ENCODE assay signal across 31 mouse cellular contexts in genomic region chr2:75341310-75341709, GRCm38 (mm10).
DNase-seq lines count a peak whose midpoint lies in the region; ATAC-seq and TF ChIP-seq lines count a peak whose summit lies in the region.
"Had no signal": no experiment of that assay in that cellular context is flagged by ENCODE, and none has a peak within 500 bp of the region (broad histone marks: within the 10 kb centered on the region; RNA-seq: fewer than 3 reads in every experiment).

No protein-coding gene starts in this region.

- no peak overlapping the region for H3K4me3 ChIP-seq in limb, embryonic 15.5 days
- H3K4me3 ChIP-seq in limb, embryonic 10.5 days, result no peak overlapping the region
- H3K4me3 ChIP-seq in liver, embryonic 14.5 days (ENCODE audit: insufficient read depth in 1 of 2, low read depth in 2 of 2, low read length in 2 of 2), result no peak overlapping the region
- H3K4me3 ChIP-seq: heart, embryonic 13.5 days; hindbrain, embryonic 13.5 days; left cerebral cortex, adult 2 months; limb, embryonic 13.5 days; midbrain, embryonic 12.5 days; myocyte; neural tube, embryonic 12.5 days had no signal

- H3K4me1 ChIP-seq in limb, embryonic 15.5 days, result no peaks in the 10 kb centered on the region
- no peaks in the 10 kb centered on the region for H3K4me1 ChIP-seq in limb, embryonic 10.5 days
- peaks cover 0 to 3% of the 10 kb centered on the region in 2 experiments; a peak in 1 of 4 replicates for H3K4me1 ChIP-seq in liver, embryonic 14.5 days (replicated peaks; ENCODE audit: control insufficient read depth in 2 of 2, insufficient read depth in 2 of 2, low read length in 1 of 2)
- H3K4me1 ChIP-seq: heart, embryonic 13.5 days; hindbrain, embryonic 13.5 days; limb, embryonic 13.5 days; midbrain, embryonic 12.5 days; neural tube, embryonic 12.5 days had no signal

- H3K27me3 ChIP-seq in limb, embryonic 15.5 days, result no peaks in the 10 kb centered on the region
- H3K27me3 ChIP-seq in limb, embryonic 10.5 days (ENCODE audit: low read depth, poor library complexity, severe bottlenecking), result no peaks in the 10 kb centered on the region
- H3K27me3 ChIP-seq in liver, embryonic 14.5 days (ENCODE audit: control insufficient read depth, insufficient read depth, low read length), result no peaks in the 10 kb centered on the region
- H3K27me3 ChIP-seq: heart, embryonic 13.5 days; hindbrain, embryonic 13.5 days; limb, embryonic 13.5 days; midbrain, embryonic 12.5 days; neural tube, embryonic 12.5 days had no signal

- ATAC-seq in limb, embryonic 15.5 days (ENCODE audit: insufficient number of reproducible peaks, low FRiP score, low TSS enrichment, low read depth), result no peak
- ATAC-seq in common myeloid progenitor, adult 5-6 weeks (replicated peaks; ENCODE audit: low read depth, poor library complexity, severe bottlenecking), result peak; percentile 87
- ATAC-seq in liver, embryonic 14.5 days (ENCODE audit: insufficient read depth), result peak; percentile 74; the same call in 1 of the 2 replicates
- ATAC-seq in megakaryocyte-erythroid progenitor cell, adult 5-6 weeks (replicated peaks; ENCODE audit: low FRiP score, low TSS enrichment, poor library complexity, severe bottlenecking), result peak; percentile 100
- ATAC-seq in frontal cortex, adult (ENCODE audit: low TSS enrichment), result no peak
- ATAC-seq: activated CD4-positive, CD25-positive, alpha-beta regulatory T cell, adult 4 months; CD4-positive, CD25-positive, alpha-beta regulatory T cell, adult 4 months; forebrain, embryonic 14.5 days; intestine, embryonic 16.5 days had no signal

- H3K36me3 ChIP-seq in limb, embryonic 15.5 days, result no peaks in the 10 kb centered on the region
- no peaks in the 10 kb centered on the region for H3K36me3 ChIP-seq in limb, embryonic 10.5 days
- H3K36me3 ChIP-seq in liver, embryonic 14.5 days (replicated peaks; ENCODE audit: control insufficient read depth, insufficient read depth, low read depth), result no peaks in the 10 kb centered on the region
- H3K36me3 ChIP-seq: heart, embryonic 13.5 days; hindbrain, embryonic 13.5 days; limb, embryonic 13.5 days; midbrain, embryonic 12.5 days; neural tube, embryonic 12.5 days had no signal

- no peak overlapping the region for H3K4me2 ChIP-seq in limb, embryonic 15.5 days
- H3K4me2 ChIP-seq in liver, embryonic 14.5 days (ENCODE audit: low read depth), result no peak overlapping the region
- H3K4me2 ChIP-seq: heart, embryonic 13.5 days; hindbrain, embryonic 13.5 days; limb, embryonic 13.5 days; lung, embryonic 14.5 days; midbrain, embryonic 12.5 days; neural tube, embryonic 12.5 days had no signal

- no peak for DNase-seq in limb, embryonic 10.5 days (ENCODE audit: low spot score)
- peak; percentile 1 to 23 (median 17) for DNase-seq in liver, embryonic 14.5 days (ENCODE audit: low read depth in 3 of 3, low spot score in 3 of 3)
- no peak for DNase-seq in left cerebral cortex, adult 11 months (ENCODE audit: low spot score)
- DNase-seq in urinary bladder, adult 18-20 months (ENCODE audit: low spot score in 2 of 2), result no peak
- DNase-seq: adrenal gland, adult 8-10 months; cerebellum, adult 11-12 months; cerebellum, postnatal 25 days; kidney, adult 9 months; kidney, postnatal 10 days; lung, embryonic 14.5 days; lung, postnatal 14 days; right cerebral cortex, adult 18-20 months; right cerebral cortex, postnatal 4 days; thymus, adult 2 months; thymus, postnatal 36 days had no signal

- peak overlapping the region; percentile 33; the same call in 1 of the 2 replicates for H3K27ac ChIP-seq in limb, embryonic 15.5 days
- no peak overlapping the region for H3K27ac ChIP-seq in limb, embryonic 10.5 days
- H3K27ac ChIP-seq in liver, embryonic 14.5 days, result no peak overlapping the region
- H3K27ac ChIP-seq: heart, embryonic 13.5 days; hindbrain, embryonic 13.5 days; left cerebral cortex, adult 2 months; limb, embryonic 13.5 days; midbrain, embryonic 12.5 days; neural tube, embryonic 12.5 days; stomach, postnatal 0 days had no signal

- no peaks in the 10 kb centered on the region for H3K9me3 ChIP-seq in limb, embryonic 15.5 days
- H3K9me3 ChIP-seq in limb, embryonic 10.5 days (replicated peaks), result no peaks in the 10 kb centered on the region
- no peaks in the 10 kb centered on the region for H3K9me3 ChIP-seq in liver, embryonic 14.5 days (ENCODE audit: control insufficient read depth, low read length)
- H3K9me3 ChIP-seq: heart, embryonic 13.5 days; hindbrain, embryonic 13.5 days; limb, embryonic 13.5 days; midbrain, embryonic 12.5 days; neural tube, embryonic 12.5 days had no signal

- TF ChIP-seq CTCF in liver, embryonic 14.5 days (IDR thresholded peaks at IDR 0.05; ENCODE audit: low read depth), result no peak

- peak; percentile 68 for TF ChIP-seq EP300 in liver, embryonic 14.5 days (IDR thresholded peaks at IDR 0.05; ENCODE audit: low read depth)

- H3K9ac ChIP-seq in limb, embryonic 15.5 days, result no peak overlapping the region
- no peak overlapping the region for H3K9ac ChIP-seq in liver, embryonic 14.5 days (replicated peaks)
- H3K9ac ChIP-seq: heart, embryonic 13.5 days; hindbrain, embryonic 13.5 days; limb, embryonic 13.5 days; lung, embryonic 14.5 days; midbrain, embryonic 12.5 days; neural tube, embryonic 12.5 days had no signal

- WGBS in limb, embryonic 15.5 days, result 67% methylated on average over 2 of the region's 2 CpGs
- 68% methylated on average over 2 of the region's 2 CpGs for WGBS in limb, embryonic 10.5 days
- 5% methylated on average over 2 of the region's 2 CpGs for WGBS in liver, embryonic 14.5 days (ENCODE audit: insufficient replicate concordance)

Comparison
In these comparisons a context has a peak if more than half of its experiments do, and no peak if none do; other contexts are left out.
1. ATAC-seq: peak in common myeloid progenitor, adult 5-6 weeks (single experiment), liver, embryonic 14.5 days (single experiment) and megakaryocyte-erythroid progenitor cell, adult 5-6 weeks (single experiment); none in limb, embryonic 15.5 days (single experiment) and frontal cortex, adult (single experiment).
2. DNase-seq: peak in liver, embryonic 14.5 days (3 of 3); none in limb, embryonic 10.5 days (single experiment), left cerebral cortex, adult 11 months (single experiment) and urinary bladder, adult 18-20 months (0 of 2).